Mouse (Mus musculus): ENCODE data around the gene Hist1h2bm.
"Not testable (repeated sequence)": the region's sequence is repeated elsewhere in the genome, so short reads cannot be mapped to it uniquely, and the experiment has no call there.

DNA sequence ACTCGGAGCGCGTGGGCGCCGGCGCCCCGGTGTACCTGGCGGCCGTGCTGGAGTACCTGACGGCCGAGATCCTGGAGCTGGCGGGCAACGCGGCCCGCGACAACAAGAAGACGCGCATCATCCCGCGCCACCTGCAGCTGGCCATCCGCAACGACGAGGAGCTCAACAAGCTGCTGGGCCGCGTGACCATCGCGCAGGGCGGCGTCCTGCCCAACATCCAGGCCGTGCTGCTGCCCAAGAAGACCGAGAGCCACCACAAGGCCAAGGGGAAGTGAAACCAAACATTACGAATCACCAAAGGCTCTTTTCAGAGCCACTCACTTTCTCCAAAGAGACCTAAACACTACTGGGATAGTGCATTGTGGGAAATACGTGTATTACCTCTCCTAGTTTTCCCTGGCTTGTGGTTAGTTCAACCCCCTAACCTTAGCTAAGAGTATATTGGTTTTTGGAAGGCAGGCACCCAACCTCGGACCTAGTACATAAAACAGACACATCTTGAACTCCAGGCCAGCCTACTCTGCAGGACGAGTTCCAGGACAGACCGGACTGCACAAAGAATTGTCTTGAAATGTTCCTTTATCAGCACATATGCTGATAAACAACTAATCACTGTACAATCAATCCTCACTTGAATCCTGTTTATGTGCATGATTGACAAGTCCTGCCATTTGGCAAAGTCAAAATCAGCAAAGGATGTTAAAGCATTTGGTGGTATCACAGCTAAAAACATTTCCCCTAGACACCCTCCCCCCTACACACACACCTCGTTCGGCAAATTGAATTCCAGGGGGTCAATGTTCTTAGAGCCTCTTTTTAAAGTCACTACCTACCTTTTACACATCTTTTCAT, 5.1 kb upstream of the Hist1h2bm start:
- not testable (repeated sequence) for TF ChIP-seq CTCF (IDR thresholded peaks at IDR 0.05; ENCODE audit: control insufficient read depth, insufficient read depth, insufficient read length); CEBPB (IDR thresholded peaks at IDR 0.05; ENCODE audit: low read depth); USF1 (IDR thresholded peaks at IDR 0.05; ENCODE audit: low read depth)
